Mouse (Mus musculus): Measurements from ENCODE around the gene Tnip1.

GRCm38 (mm10) chr11:54885406-54885805 is 77.3 kb downstream of the Tnip1 start:
- TF ChIP-seq CTCF (IDR thresholded peaks at IDR 0.05; ENCODE audit: low read depth) = no peak
- no peak for TF ChIP-seq EP300 (IDR thresholded peaks at IDR 0.05; ENCODE audit: low read depth)
